Mouse (Mus musculus) liver, embryonic 11.5 days (tissue): Measurements from ENCODE around the gene Zfp704. TPM values are rescaled to one million over a fixed set of nuclear protein-coding genes. Genes with fewer than 3 reads are reported as not detected.
"Not testable (repeated sequence)": the region's sequence is repeated elsewhere in the genome, so short reads cannot be mapped to it uniquely, and the experiment has no call there.

Experiments
- ATAC-seq: fragments of 200-750 bp; cut with Nextera tagmentation; replicated peaks from 2 replicates; pipeline ENCODE4 v1.8.0; 2017; ENCODE audit warnings: moderate number of reproducible peaks, mild to moderate bottlenecking, moderate TSS enrichment, moderate library complexity; ENCODE audit not compliant: low FRiP score
- DNase-seq: peaks from one replicate; pipeline ENCODE4 v3.0.0-alpha.2; 2017; ENCODE audit warnings: low spot score
- H3K27ac ChIP-seq: fragments of 300-500 bp; sonication (generic); 2 replicates; pipeline ENCODE4 v1.5.1; 2014; ENCODE audit warnings: mild to moderate bottlenecking, low read depth, low read length, control low read depth
- H3K27me3 ChIP-seq: fragments of 300-500 bp; sonication (generic); replicated peaks from 2 replicates; pipeline ENCODE4 v1.6.1; 2014; ENCODE audit warnings: low read length, mixed read lengths; ENCODE audit not compliant: control insufficient read depth, insufficient read depth
- H3K36me3 ChIP-seq: fragments of 300-500 bp; sonication (generic); 2 replicates; pipeline ENCODE4 v1.6.1; 2014; ENCODE audit warnings: mild to moderate bottlenecking, low read length, moderate library complexity, mixed read lengths; ENCODE audit not compliant: control insufficient read depth, insufficient read depth
- H3K4me1 ChIP-seq: fragments of 300-500 bp; sonication (generic); replicated peaks from 2 replicates; pipeline ENCODE4 v1.6.1; 2014; ENCODE audit warnings: low read length, mixed read lengths; ENCODE audit not compliant: control insufficient read depth, insufficient read depth
- H3K4me2 ChIP-seq: fragments of 300-500 bp; sonication (generic); 2 replicates; pipeline ENCODE4 v1.6.1; 2014; ENCODE audit warnings: mild to moderate bottlenecking, control low read depth, moderate library complexity
- H3K4me3 ChIP-seq: fragments of 300-500 bp; sonication (generic); 2 replicates; pipeline ENCODE4 v1.5.1; 2014; ENCODE audit warnings: low read depth, low read length, control low read depth
- H3K9ac ChIP-seq: fragments of 300-500 bp; sonication (generic); 2 replicates; pipeline ENCODE4 v1.6.1; 2014; ENCODE audit warnings: low read depth, low read length, control low read depth
- H3K9me3 ChIP-seq: fragments of 300-500 bp; sonication (generic); 2 replicates; pipeline ENCODE4 v1.6.1; 2016; ENCODE audit warnings: low read length, inconsistent platforms, mixed read lengths; ENCODE audit not compliant: control insufficient read depth
- WGBS: fragments of 180-500 bp; shearing (Covaris S2); extraction: QIAGEN DNeasy Blood & Tissue Kit; methylation state at CpG from one replicate; pipeline ENCODE4 v1.1.7; 2014; 5-methylcytosine and 5-hydroxymethylcytosine counted together
- polyA plus RNA-seq: library from polyadenylated mRNA; unstranded; fragments of >200 nt; fragmentation: Nextera tagmentation; extraction: Ambion mirVana; gene quantifications from 2 replicates; pipeline ENCODE4 v1.2.1, GENCODE M21; 2014

The Zfp704 gene
- polyA plus RNA-seq, 1 experiment from 2014 or later, result 4.7 TPM

DNA sequence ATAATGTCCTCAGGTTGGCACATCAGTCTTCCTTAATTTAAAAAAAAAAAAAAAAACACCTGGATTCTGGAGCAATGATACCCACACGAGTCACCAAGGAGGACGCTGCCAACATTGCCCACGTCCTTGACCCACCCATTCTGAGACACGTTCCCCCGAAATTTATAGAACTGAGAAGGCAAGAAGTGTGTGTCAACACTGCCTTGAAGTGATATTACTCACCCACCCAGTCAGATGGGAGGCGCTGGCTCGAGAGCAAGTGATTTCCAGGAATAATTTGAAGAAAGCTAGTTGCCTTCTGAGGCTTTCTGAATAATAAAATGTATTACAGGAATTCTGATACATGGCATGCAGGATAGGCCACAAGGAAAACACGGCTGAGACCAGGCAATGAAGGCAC is 37.6 kb downstream of the Zfp704 start:
- no peaks in the 10 kb centered on the region for H3K36me3 ChIP-seq
- no peak overlapping the region for H3K27ac ChIP-seq
- no peak overlapping the region for H3K4me2 ChIP-seq
- ATAC-seq (no peak), DNase-seq (no peak)
- H3K4me3 ChIP-seq, result no peak overlapping the region
- H3K9me3 ChIP-seq, result no peaks in the 10 kb centered on the region
- 80% methylated on average over 8 of the region's 8 CpGs for WGBS
- H3K4me1 ChIP-seq, result peaks cover 26% of the 10 kb centered on the region
- H3K9ac ChIP-seq, result no peak overlapping the region
- no peaks in the 10 kb centered on the region for H3K27me3 ChIP-seq

DNA sequence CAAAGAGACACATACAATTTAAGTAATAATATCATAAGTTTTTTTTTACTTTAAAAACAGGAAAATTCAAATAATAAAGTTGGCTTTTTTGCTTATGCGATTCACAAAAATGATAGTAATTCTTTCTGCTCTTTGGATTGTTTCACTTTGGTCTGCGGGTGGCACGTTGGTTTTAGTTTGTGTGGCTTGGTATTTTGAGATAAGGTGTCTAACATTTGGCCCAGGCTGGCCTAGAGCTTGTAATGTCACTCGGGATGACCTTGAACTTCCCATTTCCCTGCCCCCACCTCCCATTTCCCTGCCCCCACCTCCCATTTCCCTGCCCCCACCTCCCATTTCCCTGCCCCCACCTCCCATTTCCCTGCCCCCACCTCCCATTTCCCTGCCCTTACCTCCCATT is 39.1 kb downstream of the Zfp704 start:
- no peaks in the 10 kb centered on the region for H3K27me3 ChIP-seq
- no peak overlapping the region for H3K4me3 ChIP-seq
- no peak overlapping the region for H3K4me2 ChIP-seq
- H3K4me1 ChIP-seq, result peaks cover 30% of the 10 kb centered on the region
- no peaks in the 10 kb centered on the region for H3K9me3 ChIP-seq
- H3K27ac ChIP-seq, result no peak overlapping the region
- DNase-seq (no peak), ATAC-seq (no peak)
- H3K9ac ChIP-seq, result no peak overlapping the region
- 49% methylated on average over 4 of the region's 4 CpGs for WGBS
- H3K36me3 ChIP-seq, result no peaks in the 10 kb centered on the region

DNA sequence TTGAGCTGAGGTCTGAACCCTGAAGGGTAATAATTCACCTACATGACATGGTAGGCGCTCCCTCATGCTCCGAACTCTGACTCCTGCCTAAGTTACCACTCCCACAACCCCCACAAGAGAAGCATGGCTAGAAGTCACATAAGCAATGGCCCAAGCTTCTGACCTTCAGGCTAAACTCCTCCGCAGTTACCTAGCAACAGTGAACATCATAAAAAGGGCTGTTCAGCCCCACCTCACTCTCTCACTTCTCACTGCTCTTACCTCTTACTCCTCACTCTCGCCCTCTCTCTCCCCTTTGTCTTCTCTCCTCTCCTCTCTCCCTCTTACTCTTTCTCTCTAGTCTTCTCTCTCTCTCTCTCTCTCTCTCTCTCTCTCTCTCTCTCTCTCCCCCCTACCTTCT is 40.2 kb downstream of the Zfp704 start:
- ATAC-seq, DNase-seq, H3K9ac ChIP-seq, H3K36me3 ChIP-seq, H3K4me3 ChIP-seq, H3K9me3 ChIP-seq, H3K4me2 ChIP-seq, H3K27me3 ChIP-seq, H3K27ac ChIP-seq: not testable (repeated sequence)
- H3K4me1 ChIP-seq, result peaks cover 24% of the 10 kb centered on the region
- whole genome bisulfite sequencing, result 94% methylated on average over 4 of the region's 4 CpGs

DNA sequence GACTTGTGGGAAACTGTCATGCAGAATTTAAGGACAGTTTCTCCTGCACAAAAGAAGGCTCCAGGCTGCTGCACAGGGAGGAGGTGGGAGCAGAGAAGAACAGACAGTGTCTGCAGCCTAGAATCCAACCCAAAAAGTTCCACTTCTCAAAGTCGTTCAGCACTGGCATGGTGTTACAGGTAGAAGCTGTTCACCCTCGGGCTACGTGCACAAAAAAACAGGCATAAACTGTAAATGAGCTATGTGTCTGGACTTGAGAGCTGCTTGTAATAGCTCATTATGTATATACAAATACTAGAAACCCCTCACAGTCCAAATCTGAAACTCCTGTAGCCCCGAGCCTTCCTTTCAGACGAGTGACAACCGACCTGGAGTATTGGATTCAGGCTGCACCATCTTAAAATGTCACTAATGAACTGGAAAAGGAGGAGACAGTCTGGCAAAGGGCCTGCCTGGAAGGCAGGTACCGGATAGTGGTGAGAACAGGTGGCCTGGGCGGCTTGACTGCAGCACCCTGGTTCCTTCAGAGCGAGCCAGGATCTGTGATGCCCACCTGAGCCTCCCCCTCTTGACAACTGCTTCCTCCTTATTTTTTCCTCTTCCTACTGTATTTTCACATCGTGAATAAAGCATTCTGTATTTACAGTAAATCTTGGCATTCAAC is 41.2 kb downstream of the Zfp704 start:
- Histone ChIP-seq H3K9ac (no peak overlapping the region; the same call in 1 of the 2 replicates), H3K4me2 (no peak overlapping the region), H3K4me3 (no peak overlapping the region), H3K4me1 (peaks cover 16% of the 10 kb centered on the region), H3K9me3 (no peaks in the 10 kb centered on the region), H3K36me3 (no peaks in the 10 kb centered on the region), H3K27ac (no peak overlapping the region), H3K27me3 (no peaks in the 10 kb centered on the region)
- 87% methylated on average over 10 of the region's 10 CpGs for WGBS
- ATAC-seq, result no peak
- DNase-seq, result no peak

DNA sequence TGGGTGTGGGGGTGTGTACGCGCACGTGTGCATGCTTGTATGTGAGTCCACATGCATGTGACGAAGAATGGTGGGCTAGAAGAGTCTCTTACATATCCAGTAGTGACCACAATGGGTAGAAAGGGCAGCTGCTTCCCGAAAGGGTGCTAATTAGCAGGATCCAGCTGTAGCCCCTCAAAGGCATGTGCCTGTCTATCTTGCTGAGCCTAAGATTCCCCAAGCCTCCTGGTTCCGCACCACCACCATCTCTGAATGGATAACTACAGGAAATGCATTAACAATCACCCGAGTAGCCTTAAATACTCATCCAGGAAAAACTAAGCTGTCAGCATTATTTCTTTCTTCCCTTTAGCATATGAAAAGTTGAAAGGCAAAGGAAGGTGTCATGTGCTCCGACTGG is 41.9 kb downstream of the Zfp704 start:
- no peak for ATAC-seq
- Histone ChIP-seq H3K27me3 (no peaks in the 10 kb centered on the region), H3K9me3 (no peaks in the 10 kb centered on the region), H3K4me1 (peaks cover 14% of the 10 kb centered on the region), H3K36me3 (no peaks in the 10 kb centered on the region), H3K4me2 (no peak overlapping the region), H3K9ac (no peak overlapping the region), H3K4me3 (no peak overlapping the region), H3K27ac (no peak overlapping the region)
- WGBS, result 83% methylated on average over 8 of the region's 8 CpGs
- DNase-seq, result no peak

GRCm38 (mm10) chr3:9566831-9567230 is 43.1 kb downstream of the Zfp704 start:
- H3K36me3 ChIP-seq, result no peaks in the 10 kb centered on the region
- no peak overlapping the region for H3K27ac ChIP-seq
- DNase-seq (no peak), ATAC-seq (no peak)
- peaks cover 9% of the 10 kb centered on the region for H3K4me1 ChIP-seq
- WGBS, result 76% methylated on average over 3 of the region's 3 CpGs
- no peaks in the 10 kb centered on the region for H3K9me3 ChIP-seq
- no peak overlapping the region for H3K4me3 ChIP-seq
- no peak overlapping the region for H3K9ac ChIP-seq
- H3K4me2 ChIP-seq, result no peak overlapping the region
- H3K27me3 ChIP-seq, result no peaks in the 10 kb centered on the region

- Histone ChIP-seq H3K9ac (no peak overlapping the region), H3K4me1 (peaks cover 4% of the 10 kb centered on the region; the same call in 1 of the 2 replicates), H3K4me2 (no peak overlapping the region), H3K27me3 (no peaks in the 10 kb centered on the region), H3K36me3 (no peaks in the 10 kb centered on the region), H3K4me3 (no peak overlapping the region), H3K9me3 (no peaks in the 10 kb centered on the region), H3K27ac (no peak overlapping the region)
- 75% methylated on average over 7 of the region's 7 CpGs for WGBS
- DNase-seq (no peak), ATAC-seq (no peak)
These were observed 46.3 kb downstream of the Zfp704 start for GRCm38 (mm10) chr3:9563562-9563961.

- Histone ChIP-seq H3K9ac (no peak overlapping the region), H3K9me3 (no peaks in the 10 kb centered on the region), H3K27ac (no peak overlapping the region), H3K27me3 (no peaks in the 10 kb centered on the region), H3K4me1 (peaks cover 4% of the 10 kb centered on the region; the same call in 1 of the 2 replicates), H3K4me3 (no peak overlapping the region), H3K4me2 (no peak overlapping the region), H3K36me3 (no peaks in the 10 kb centered on the region)
- 87% methylated on average over 11 of the region's 11 CpGs for whole genome bisulfite sequencing
- no peak for ATAC-seq
- DNase-seq, result no peak
These were observed 47.1 kb downstream of the Zfp704 start for GRCm38 (mm10) chr3:9562649-9563328.
